Mouse (Mus musculus) urinary bladder, postnatal 4 days (tissue): Measurements from ENCODE around the gene Gorasp1.
A peak's percentile ranks its signal among the peaks of the same experiment; 100 is the strongest.

Source experiments
- DNase-seq, 2 experiments: peaks; one replicate each; pipeline ENCODE4 v3.0.0; 2021 to 2022; ENCODE audit warnings: low spot score in 2 of 2

Gene Gorasp1

DNA sequence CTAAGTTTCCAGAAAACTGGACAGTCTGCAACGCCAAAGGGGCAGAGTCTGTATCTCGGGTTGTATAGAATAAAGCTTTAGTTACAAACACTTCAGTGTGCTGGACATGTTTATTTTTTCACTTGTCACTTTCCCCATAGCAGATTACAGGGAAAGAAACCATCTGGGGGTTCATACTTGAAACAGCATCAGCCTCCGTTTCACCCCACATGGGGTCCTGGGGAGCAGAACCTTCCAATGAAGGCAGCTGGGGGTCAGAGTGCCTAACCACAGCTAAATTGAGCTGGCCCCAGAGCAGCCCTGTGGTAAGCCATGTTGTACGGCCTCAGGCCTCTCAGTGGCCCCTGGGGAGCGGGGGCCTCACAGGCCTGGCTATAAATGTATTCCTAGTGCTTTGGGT is 10.9 kb downstream of the Gorasp1 start:
- DNase-seq = no peak

DNA sequence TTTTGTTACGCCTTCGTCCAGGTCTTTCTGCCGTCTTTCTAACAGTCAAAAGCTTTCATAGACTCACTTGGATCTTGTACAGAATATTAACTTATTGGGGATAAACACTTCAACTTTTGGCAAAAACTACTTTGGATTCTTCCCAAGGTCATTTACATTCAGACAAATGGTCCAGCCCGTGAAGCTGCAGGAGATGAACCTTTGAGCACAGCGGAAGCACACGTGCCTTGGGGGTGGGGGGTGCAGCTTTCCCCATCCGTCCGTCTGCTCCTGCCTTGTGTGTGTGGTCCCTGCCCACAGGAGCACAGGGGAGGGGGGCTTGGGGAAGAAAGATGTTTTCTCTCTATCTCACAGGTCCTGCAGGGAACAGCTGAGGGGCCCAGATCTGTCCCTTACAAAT is 11.6 kb downstream of the Gorasp1 start:
- DNase-seq = no peak

DNA sequence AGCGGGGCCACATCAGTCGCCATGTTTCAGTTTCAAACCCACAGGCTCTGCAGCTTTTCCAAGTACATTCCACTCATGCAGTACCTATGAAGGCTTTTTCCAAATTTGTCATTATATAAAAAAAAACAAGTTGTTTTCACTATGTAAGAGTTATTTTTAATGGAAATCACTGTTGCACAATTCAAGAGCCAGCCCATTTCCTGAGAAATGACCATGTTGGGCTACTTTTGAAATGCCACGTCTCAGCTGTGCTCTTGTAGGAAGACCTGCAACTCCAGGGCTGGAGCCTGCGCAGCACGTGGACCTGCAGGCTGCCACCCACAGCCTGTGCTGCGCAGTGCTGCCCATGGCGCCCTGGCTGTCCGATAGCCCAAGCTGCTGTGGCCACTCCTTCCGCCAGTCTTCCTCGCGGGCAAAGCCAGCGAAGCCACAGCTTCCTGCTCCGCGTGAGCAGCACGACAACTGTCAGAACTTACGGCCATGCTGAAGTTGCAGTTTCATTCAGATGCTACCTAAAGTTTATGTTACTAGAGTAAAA is 12.2 kb downstream of the Gorasp1 start:
- DNase-seq = no peak

DNA sequence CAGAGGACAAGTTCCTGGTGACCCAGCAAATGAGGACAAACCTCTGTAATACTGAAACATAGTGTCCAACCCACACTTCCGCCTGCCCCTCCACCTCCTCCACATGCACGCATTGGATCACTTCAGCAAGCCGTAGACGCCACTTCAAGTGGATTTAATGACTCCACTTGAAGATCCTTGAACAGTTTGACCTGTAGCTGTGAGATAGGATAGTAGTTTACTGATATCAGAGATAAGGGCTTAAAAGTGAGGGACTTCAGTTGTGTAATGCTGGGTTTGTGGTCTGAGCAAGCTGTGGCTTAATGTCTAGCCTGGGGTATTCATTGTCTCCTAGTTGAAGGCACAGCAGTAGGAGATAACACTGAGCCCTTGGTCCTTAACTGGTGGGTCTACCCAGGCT is 13.9 kb downstream of the Gorasp1 start:
- no peak for DNase-seq

DNA sequence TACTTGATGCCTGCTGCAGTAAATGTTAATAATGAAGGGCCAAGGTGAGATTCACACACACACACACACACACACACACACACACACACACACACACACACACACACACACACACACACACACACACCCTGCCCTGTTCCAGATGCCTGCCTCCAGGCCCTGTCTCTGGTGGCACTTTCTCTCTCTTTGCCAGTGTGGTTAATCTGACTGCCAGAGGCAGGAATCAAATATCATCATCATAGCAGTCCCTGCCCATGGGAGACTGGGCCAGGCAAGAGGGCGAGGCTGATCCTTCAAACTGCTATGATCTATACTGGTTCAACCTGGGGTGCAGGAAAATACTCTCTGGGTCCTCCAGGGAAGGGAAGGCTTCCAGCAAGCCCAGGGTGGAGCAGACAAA is 17.5 kb downstream of the Gorasp1 start:
- DNase-seq = no peak

DNA sequence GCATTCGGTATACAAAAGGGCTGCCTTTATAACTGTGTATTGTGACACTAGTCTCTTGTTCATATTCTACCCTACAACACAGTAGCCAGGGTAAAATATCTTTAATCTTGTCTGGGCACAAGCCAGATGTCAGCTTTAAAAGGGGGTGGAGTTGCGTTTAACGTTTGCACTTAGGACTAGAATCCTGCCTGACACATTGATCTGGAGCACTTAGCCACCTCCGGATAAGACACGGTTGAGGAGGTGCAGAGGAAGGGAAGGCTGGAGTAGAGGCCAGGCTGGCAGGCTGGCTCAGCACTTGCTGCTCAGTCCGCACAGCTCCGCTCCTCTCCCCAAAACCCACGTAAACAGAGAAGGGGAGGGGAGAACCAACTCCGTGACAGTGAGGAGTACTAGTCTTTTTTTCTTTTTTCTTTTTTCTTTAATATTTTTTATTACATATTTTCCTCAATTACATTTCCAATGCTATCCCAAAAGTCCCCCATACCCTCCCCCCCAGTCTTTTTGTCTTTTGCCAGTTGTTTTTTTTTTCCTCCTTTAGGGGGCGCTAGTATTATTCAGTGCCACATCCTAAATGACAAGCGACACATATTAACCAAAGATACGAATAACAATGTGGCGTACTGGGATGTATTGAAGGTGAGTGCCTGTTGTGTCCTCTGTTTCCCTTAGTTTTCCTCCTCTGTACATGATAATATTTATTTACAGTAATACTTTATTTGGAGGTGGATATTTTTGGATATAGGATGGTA is 24.1 kb downstream of the Gorasp1 start:
- no peak for DNase-seq

DNA sequence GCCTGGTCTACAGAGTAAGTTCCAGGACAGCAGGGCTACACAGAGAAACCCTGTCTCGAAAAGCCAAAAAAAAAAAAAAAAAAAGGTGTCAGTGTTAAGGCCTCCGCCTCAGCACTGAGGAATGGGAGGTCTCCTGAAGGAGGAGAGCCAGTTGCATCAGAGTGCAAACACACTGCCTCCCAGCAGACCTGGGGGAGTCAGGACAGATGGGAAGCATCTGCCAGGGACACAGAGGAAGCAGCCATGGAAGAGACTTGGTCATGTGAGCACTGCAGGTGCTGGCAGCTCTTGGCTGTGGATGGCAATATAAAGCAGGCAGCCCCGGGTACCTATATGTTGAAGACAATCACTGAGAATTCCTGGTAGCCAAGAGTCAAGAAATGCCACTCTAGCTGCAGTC is 27.4 kb downstream of the Gorasp1 start:
- no peak for DNase-seq

DNA sequence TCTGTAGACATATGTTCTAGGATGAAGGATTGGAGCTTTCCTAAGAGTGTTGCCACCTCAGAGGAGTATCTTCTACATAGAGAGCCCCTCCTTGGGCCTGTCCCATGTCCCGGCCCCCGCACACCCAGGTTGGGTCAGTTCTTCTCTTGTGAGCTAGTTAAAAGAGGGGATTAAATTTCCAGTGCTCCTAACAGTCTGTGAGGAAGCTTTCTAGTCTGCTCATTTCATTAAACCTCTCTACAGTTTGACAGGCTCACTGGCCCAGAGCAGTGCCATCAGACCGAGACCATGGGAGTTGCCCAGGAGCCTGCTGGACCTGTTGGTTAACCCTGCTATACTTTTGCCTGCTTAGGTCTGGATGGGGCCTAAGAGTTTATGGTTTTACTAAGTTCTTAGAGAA is 28.7 kb downstream of the Gorasp1 start:
- DNase-seq = no peak

DNA sequence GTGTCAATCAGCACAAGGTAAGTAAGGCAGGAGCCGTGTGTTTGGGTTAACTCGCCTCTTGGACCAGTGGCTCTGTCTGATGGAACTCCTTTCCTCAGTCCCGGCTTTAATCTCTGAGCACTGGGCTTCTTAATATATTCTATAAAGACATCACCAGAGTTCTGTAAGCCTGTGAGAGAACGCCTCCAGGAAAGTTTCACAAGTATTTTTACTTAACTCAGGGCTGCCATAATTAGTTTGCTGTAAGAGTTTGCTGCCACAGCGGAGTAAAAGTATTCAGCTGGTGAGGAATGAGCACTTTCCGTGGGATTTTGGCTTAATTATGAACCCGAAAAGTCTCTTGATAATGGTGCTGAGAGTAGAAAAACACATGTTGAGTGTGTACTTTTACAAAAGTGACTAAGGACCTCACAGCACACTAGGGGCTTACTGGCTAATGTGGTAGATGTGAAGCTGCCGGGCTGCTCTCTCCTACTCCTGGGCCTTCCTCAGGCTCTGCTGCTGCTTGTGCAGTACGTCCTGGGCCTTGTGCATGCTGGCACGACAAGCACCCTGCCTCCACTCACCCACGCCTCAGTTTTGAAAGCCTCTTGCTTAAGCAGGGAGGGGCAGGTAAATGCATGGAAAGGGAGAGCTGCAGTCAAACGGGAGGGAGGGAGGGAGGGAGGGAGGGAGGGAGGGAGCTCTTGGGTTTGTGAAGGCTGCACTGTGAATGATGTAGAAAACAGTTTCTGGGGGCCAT is 34.8 kb downstream of the Gorasp1 start:
- no peak for DNase-seq

DNA sequence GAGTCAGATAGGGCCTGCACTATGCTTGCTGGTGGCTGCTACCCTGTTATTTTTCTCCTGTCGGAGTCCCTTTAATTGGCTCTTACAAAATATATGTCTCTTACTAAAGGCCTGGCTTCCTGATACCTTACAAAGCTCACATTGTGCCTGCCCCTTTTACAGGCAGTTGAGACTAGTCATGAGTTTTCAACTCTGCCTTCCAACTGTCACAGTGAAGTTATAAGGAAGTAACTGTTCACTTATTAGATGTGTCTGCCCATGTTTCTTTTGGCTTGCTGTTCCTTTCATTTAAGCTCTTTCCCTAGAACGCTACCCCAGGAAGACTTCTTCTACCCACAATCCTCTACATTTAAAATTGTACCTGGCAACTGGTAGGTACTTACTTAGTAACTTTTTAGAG is 37.9 kb downstream of the Gorasp1 start:
- DNase-seq = no peak

DNA sequence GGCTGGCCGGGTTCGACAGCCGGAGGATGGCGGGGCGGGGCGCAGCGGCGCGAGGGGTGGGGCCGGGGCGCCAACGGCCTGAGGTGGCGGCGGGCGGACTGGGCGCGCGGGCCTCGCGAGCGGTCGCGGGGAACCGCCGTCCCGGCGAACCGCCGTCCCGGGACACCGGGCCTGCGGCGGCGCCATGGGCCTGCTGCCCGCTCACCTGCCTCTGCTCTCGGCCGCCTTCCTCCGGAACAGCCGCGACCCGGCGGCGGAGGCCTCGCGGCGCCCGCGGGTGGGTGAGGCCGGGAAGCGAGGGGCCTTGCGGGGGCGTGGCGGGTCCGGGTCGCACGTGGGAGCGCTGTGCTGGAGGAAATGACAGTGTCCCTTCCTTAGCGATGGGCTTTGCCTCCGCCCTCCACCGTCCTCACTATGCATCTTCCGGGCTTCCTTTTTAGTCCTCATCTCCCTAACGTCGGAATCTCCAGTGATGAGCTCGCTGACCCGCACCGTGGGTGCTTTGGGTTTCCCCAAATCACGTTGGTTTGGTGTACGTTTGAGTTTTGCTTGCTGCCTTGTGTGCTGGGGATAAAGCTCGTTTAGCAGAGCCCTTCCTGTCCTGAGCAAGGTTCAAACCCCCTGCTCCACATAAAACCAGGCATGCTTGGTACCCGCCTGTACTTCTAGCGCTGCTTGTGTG is 42.2 kb downstream of the Gorasp1 start:
- DNase-seq = no peak

DNA sequence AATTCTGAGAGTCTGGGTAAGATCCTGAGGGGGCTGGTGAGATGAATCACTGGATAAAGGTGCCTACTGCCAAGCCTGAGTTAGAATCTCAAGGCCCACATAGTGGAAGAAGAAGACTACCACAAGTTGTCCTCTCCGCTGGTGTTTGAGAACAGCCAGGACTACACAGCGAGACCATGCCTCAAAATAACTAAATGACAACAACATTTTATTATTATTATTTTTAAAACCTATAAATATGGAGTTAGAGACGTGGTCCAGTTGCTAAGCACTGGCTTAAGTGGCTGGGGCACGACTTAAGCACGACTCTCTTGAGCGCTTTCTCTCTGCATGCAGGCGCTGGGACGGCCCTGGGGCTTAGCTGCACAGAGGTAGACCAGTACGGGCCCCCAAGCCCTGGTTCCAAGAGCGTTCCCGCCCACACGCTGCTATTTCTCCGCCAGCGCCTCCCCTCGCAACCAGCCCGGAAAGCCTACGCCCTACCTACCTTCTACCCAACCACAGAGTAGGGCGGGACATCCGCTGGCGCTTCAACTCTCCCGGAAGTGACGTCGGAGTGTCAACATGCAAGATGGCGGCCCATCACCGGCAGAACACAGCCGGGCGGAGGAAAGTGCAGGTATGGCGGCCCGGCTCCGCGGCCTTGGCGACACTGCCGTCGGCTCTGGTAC is 42.9 kb downstream of the Gorasp1 start, which contains the start of gene Wdr48:
Gene Wdr48 (plus strand): TSS at position 540 of the 671 bp plus-strand sequence.
- peak; percentile 94 to 98 for DNase-seq

DNA sequence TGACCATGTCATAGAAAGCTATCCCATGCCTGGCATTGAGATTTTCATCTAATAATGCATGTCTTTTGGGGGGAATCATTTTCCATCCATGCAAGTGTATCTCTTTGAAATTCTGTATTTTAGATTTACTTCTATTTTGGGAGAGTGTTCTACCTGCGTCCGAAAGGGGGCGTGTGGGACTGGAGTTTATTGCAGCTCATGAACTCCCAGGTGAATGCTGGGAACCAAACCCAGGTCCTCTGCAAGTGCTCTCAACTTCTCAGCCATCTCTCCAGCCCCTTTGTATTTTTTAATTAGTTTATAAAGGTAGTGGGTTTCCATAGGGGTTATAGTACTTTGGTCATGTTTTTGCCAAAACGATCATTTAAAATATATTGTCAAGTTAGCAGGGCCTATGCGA is 43.5 kb downstream of the Gorasp1 start:
- DNase-seq = no peak

DNA sequence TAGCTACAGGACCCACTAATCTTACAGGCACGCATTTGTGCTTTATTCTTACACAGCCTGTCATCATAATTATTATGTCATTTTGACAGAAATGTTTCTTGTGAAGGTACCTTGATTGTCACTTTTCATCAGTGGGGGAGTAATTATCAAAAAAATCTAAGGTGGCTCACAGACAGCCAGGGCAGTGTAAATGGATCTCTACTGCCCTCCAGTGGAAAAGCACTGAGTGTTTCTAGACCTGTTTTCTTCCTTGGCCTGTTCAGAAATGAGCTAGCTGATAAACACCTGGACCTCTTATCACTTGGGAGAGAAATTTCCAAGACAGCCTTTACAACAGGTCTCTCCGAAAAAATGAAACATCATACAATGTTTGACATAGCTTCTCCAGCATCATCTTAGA is 46.7 kb downstream of the Gorasp1 start:
- DNase-seq = no peak

DNA sequence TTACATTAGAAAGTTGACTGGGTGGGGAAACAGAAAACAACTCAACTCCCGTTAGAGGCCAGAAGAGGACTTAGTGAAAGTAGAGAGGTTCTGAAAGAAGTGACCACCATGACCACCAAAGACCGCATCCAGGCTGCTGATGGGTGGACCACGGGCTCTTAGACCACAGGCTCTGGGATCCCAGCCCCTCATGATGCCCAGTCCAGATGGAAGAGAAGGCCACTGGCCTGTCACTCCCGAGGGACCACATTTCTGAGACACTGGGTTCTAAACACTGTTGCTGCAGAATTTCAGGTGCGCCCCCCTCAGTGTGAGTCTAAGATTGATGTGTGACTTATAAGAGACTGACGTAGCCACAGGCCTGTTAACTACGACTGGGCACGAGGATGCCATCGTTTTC is 47.9 kb downstream of the Gorasp1 start:
- no peak for DNase-seq

DNA sequence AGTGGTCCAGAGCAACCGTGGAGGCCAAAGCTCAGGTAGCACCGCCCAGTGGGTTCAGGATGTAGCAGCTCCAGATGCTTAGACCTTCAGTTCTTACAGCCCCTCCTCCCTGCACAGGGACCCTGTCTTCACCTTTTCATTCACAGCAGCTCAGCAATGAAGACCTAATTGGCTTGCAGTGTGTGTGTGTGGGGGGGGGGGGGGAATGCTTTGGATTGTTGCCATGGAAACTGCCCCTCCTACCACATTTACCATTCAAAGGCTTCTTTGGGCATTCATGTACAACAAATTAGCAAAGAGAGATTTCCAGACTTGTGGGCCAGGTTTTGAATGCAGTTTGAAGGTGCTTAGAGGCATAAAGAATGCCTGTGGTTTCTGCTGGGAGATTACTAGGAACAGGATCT is 48.5 kb downstream of the Gorasp1 start:
- no peak for DNase-seq

DNA sequence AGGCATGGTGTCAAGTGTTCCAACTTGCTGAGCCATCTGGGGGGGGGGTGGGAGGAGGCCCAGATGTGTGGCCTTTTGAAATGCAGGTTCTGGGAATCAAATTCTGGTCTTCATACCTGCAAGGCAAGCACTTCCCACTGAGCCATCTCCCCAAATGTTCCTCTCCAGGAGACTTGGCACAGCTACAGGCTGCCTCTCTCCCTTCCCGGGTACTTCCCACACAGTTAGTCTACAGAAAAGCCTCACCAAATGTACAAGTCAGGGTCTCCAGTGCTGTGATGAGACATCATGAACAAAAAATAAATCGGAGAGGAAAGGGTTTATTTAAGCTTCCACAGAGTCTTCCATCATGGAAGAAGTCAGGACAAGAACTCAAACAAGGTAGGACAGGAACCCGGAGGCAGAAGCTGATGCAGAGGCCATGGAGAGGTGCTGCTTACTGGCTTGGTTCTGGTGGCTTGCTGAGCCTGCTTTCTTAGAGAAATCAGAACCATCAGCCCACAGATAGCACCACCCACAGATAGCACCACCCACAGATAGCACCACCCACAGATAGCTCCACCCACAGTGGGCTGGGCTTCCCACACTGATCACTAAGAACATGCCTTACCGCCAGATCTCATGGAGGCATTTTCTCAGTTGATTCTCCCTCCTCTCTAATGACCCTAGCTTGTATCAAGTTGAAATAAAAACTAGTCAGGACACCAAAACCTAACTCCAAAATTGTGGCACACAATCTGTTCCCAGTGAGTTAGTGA is 50.0 kb downstream of the Gorasp1 start:
- DNase-seq = peak in 1 of 2 experiments; percentile 28
